Mouse (Mus musculus) Patski (cell line): ENCODE data around the gene Ethe1. TPM values are rescaled to one million over a fixed set of nuclear protein-coding genes. Genes with fewer than 3 reads are reported as not detected.

Experiments
- ATAC-seq: fragments of 100-300 bp; one replicate; pipeline ENCODE4 v1.8.0; 2021
- CTCF ChIA-PET: fragments of 350-600 bp; sonication (Branson Sonifier 250); formaldehyde crosslinking; loops from one replicate; lab custom pipeline; 2022; ENCODE audit warnings: inconsistent platforms; lab: Charles Lee
- POLR2A ChIA-PET: fragments of 350-600 bp; sonication (Branson Sonifier 250); formaldehyde crosslinking; loops from one replicate; lab custom pipeline; 2022; ENCODE audit warnings: antibody characterized with exemption, inconsistent platforms; lab: Charles Lee
- DNase-seq: peaks from one replicate; pipeline ENCODE4 v3.0.0-alpha.2; 2011; ENCODE audit warnings: low read depth, low spot score
- H3K27me3 ChIP-seq: fragments of 371-371 bp; one replicate; pipeline ENCODE4 v1.5.1; 2021
- CTCF ChIP-seq: fragments of 100-300 bp; IDR thresholded peaks from one replicate; pipeline ENCODE4 v1.5.1; 2021
- in situ Hi-C: fragments of 300-500 bp; cut with MboI; formaldehyde crosslinking; loops from 3 replicates; pipeline ENCODE4 v1.11.1; 2018; ENCODE audit warnings: low pct_unique_long_range_greater_than_20kb, mixed read lengths
- polyA plus RNA-seq: library from polyadenylated mRNA; unstranded; gene quantifications from one replicate; pipeline ENCODE4 v1.2.3, GENCODE M21; 2021

The Ethe1 gene
- polyA plus RNA-seq, 1 experiment from 2014 or later: 74.5 TPM

GRCm38 (mm10) chr7:24551985-24552759 is 35.2 kb upstream of the Ethe1 start:
- no peaks in the 10 kb centered on the region for H3K27me3 ChIP-seq
- POLR2A ChIA-PET: no interaction called here
- in situ Hi-C loops: no loop called here
- ATAC-seq: no peak
- CTCF ChIA-PET: interaction anchor here (4.5 kb wide), 1 partner anchor 11 kb away, joined by 23 read pairs; no protein-coding TSS in a partner anchor
- no peak for DNase-seq
- TF ChIP-seq CTCF: no peak

- ATAC-seq (no peak), DNase-seq (no peak)
- H3K27me3 ChIP-seq: no peaks in the 10 kb centered on the region
- in situ Hi-C loops: no loop called here
- ChIA-PET CTCF (interaction anchor here (0.8 to 1.5 kb wide), 5 partner anchors 9 to 98 kb away, joined by 3 to 4 read pairs (median 3); partner anchors contain the start of genes Pinlyp and Xrcc1), POLR2A (interaction anchor here (0.7 to 1.0 kb wide), 2 partner anchors 12 to 24 kb away, joined by 3 to 5 read pairs; no protein-coding TSS in a partner anchor)
- no peak for TF ChIP-seq CTCF
These were observed 31.6 kb upstream of the Ethe1 start for GRCm38 (mm10) chr7:24555786-24556185.

GRCm38 (mm10) chr7:24561450-24561849 is 25.9 kb upstream of the Ethe1 start:
- in situ Hi-C loops: no loop called here
- CTCF ChIA-PET: interaction anchor here (1.5 to 3.6 kb wide), 6 partner anchors 9 to 120 kb away, joined by 3 to 23 read pairs (median 6); partner anchors contain the start of gene Irgq
- ATAC-seq (no peak), DNase-seq (no peak)
- POLR2A ChIA-PET: interaction anchor here (0.8 to 2.8 kb wide), 3 partner anchors 11 to 62 kb away, joined by 3 to 10 read pairs (median 5); no protein-coding TSS in a partner anchor
- H3K27me3 ChIP-seq: no peaks in the 10 kb centered on the region
- no peak for TF ChIP-seq CTCF

- in situ Hi-C loops: no loop called here
These were observed 24.0 kb upstream of the Ethe1 start for GRCm38 (mm10) chr7:24563191-24563836.

GRCm38 (mm10) chr7:24563837-24564206 is 23.5 kb upstream of the Ethe1 start:
- no peak for ATAC-seq
- ChIA-PET POLR2A (interaction anchor here (0.6 to 2.8 kb wide), 3 partner anchors 14 to 190 kb away, joined by 4 to 10 read pairs (median 4); no protein-coding TSS in a partner anchor), CTCF (interaction anchor here (1.2 to 3.9 kb wide), 5 partner anchors 8 to 36 kb away, joined by 3 to 26 read pairs (median 8); partner anchors contain the start of gene Irgq)
- in situ Hi-C loops: no loop called here
- no peak for DNase-seq
- TF ChIP-seq CTCF: no peak
- no peaks in the 10 kb centered on the region for H3K27me3 ChIP-seq

More at GRCm38 (mm10) chr7:24563191-24563836, 24.0 kb upstream of the Ethe1 start:
- no peak for ATAC-seq
- no peak for DNase-seq
- ChIA-PET CTCF (interaction anchor here (1.0 to 3.9 kb wide), 5 partner anchors 9 to 90 kb away, joined by 3 to 26 read pairs (median 6); partner anchors contain the start of gene Irgq), POLR2A (interaction anchor here (0.7 to 2.8 kb wide), 3 partner anchors 14 to 384 kb away, joined by 4 to 10 read pairs (median 4); no protein-coding TSS in a partner anchor)
- no peak for TF ChIP-seq CTCF
- no peaks in the 10 kb centered on the region for H3K27me3 ChIP-seq

GRCm38 (mm10) chr7:24564607-24565265 is 22.6 kb upstream of the Ethe1 start:
- in situ Hi-C loops: no loop called here
- DNase-seq (peak; percentile 22), ATAC-seq (peak; percentile 77)
- no peaks in the 10 kb centered on the region for H3K27me3 ChIP-seq
- POLR2A ChIA-PET: interaction anchor here (0.6 to 1.8 kb wide), 3 partner anchors 17 to 91 kb away, joined by 3 to 4 read pairs (median 4); no protein-coding TSS in a partner anchor
- CTCF ChIA-PET: interaction anchor here (0.9 to 3.9 kb wide), 13 partner anchors 8 to 91 kb away, joined by 3 to 26 read pairs (median 3); partner anchors contain the start of genes Ethe1, Irgq, Pinlyp and Xrcc1
- TF ChIP-seq CTCF: no peak

- ATAC-seq (no peak), DNase-seq (no peak)
- in situ Hi-C loops: no loop called here
- CTCF ChIA-PET: interaction anchor here (1.3 to 3.9 kb wide), 6 partner anchors 9 to 92 kb away, joined by 3 to 26 read pairs (median 5); partner anchors contain the start of gene Irgq
- no peak for TF ChIP-seq CTCF
- POLR2A ChIA-PET: no interaction called here
- no peaks in the 10 kb centered on the region for H3K27me3 ChIP-seq
These were observed 21.7 kb upstream of the Ethe1 start for GRCm38 (mm10) chr7:24565627-24566026.

- in situ Hi-C loops: no loop called here
- CTCF ChIA-PET: interaction anchor here (0.9 to 3.9 kb wide), 5 partner anchors 8 to 92 kb away, joined by 3 to 26 read pairs (median 5); partner anchors contain the start of gene Irgq
These were observed 21.1 kb upstream of the Ethe1 start for GRCm38 (mm10) chr7:24566206-24566605.

GRCm38 (mm10) chr7:24568512-24568911 is 18.8 kb upstream of the Ethe1 start:
- ChIA-PET POLR2A (no interaction called here), CTCF (interaction anchor here (1.2 to 1.3 kb wide), 2 partner anchors 18 to 44 kb away, joined by 3 to 4 read pairs; no protein-coding TSS in a partner anchor)
- DNase-seq: no peak
- in situ Hi-C loops: no loop called here
- H3K27me3 ChIP-seq: no peaks in the 10 kb centered on the region
- no peak for TF ChIP-seq CTCF
- ATAC-seq: no peak

More at GRCm38 (mm10) chr7:24566206-24566605, 21.1 kb upstream of the Ethe1 start:
- no peaks in the 10 kb centered on the region for H3K27me3 ChIP-seq
- no peak for TF ChIP-seq CTCF
- ATAC-seq (no peak), DNase-seq (no peak)
- POLR2A ChIA-PET: no interaction called here
